Mouse (Mus musculus) bone marrow macrophage, adult 2 months (primary cell): ENCODE measurements at regions not wholly inside any gene's neighbourhood (a gene's known extent, or its start where the extent isn't known, plus 50 kb on each side); places are given as distances from the start of the nearest gene placed in this dataset.

Experiments used
- CTCF ChIP-seq: IDR thresholded peaks from 2 replicates; pipeline ENCODE4 v1.5.1; 2012; ENCODE audit warnings: low read depth, mild to moderate bottlenecking, low read length, moderate library complexity
- POLR2A ChIP-seq: IDR thresholded peaks from 2 replicates; pipeline ENCODE4 v1.6.1; 2012; ENCODE audit warnings: mild to moderate bottlenecking, low read depth, low read length, borderline replicate concordance

DNA sequence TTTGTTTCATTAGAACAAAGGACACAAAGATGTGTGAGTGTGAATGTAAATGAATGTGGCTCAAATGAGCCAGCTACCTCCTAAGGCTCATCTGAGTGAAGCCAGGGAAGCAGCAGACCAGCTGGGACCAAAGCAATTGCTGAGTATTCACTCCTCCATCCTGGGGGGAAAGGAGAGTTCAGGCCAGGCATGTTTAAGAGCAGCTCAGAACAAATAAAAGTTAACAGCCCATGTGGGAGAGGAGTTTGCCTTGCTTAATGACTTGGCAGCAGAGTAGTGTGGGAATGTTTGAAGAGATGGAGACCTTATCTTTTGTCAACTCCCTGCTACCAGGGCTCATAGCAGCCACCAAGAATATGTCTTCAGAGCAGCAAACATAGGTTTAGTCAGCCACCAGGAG lies 685.0 kb upstream of the Dpp10 start:
- TF ChIP-seq POLR2A (no peak), CTCF (no peak)
